Mouse (Mus musculus) neural tube, embryonic 11.5 days (tissue): ENCODE data around the gene Dntt. TPM values are rescaled to one million over a fixed set of nuclear protein-coding genes. Genes with fewer than 3 reads are reported as not detected.

Source experiments
- ATAC-seq: fragments of 200-750 bp; cut with Nextera tagmentation; 2 replicates; pipeline ENCODE4 v1.8.0; 2017; ENCODE audit warnings: moderate number of reproducible peaks, mild to moderate bottlenecking, moderate TSS enrichment, moderate library complexity; ENCODE audit not compliant: insufficient read depth, low FRiP score, low TSS enrichment
- DNase-seq: peaks from one replicate; pipeline ENCODE4 v3.0.0-alpha.2; 2015; ENCODE audit warnings: low spot score
- H3K27ac ChIP-seq: fragments of 300-500 bp; sonication (generic); 2 replicates; pipeline ENCODE4 v1.5.1; 2014; ENCODE audit warnings: low read depth, mild to moderate bottlenecking, low read length
- H3K27me3 ChIP-seq: fragments of 300-500 bp; sonication (generic); 2 replicates; pipeline ENCODE4 v1.6.1; 2014; ENCODE audit warnings: mild to moderate bottlenecking, low read length, mixed read lengths; ENCODE audit not compliant: control insufficient read depth, insufficient read depth
- H3K36me3 ChIP-seq: fragments of 300-500 bp; sonication (generic); 2 replicates; pipeline ENCODE4 v1.6.1; 2014; ENCODE audit warnings: mild to moderate bottlenecking, low read length, moderate library complexity, mixed read lengths; ENCODE audit not compliant: control insufficient read depth, insufficient read depth
- H3K4me1 ChIP-seq: fragments of 300-500 bp; sonication (generic); 2 replicates; pipeline ENCODE4 v1.6.1; 2014; ENCODE audit warnings: low read length, mixed read lengths; ENCODE audit not compliant: control insufficient read depth, insufficient read depth
- H3K4me2 ChIP-seq: fragments of 300-500 bp; sonication (generic); 2 replicates; pipeline ENCODE4 v1.6.1; 2014; ENCODE audit warnings: low read depth, mild to moderate bottlenecking, moderate library complexity
- H3K4me3 ChIP-seq: fragments of 300-500 bp; sonication (generic); 2 replicates; pipeline ENCODE4 v1.5.1; 2014; ENCODE audit warnings: low read depth, low read length
- H3K9ac ChIP-seq: fragments of 300-500 bp; sonication (generic); 2 replicates; pipeline ENCODE4 v1.6.1; 2014; ENCODE audit warnings: mild to moderate bottlenecking, low read length
- H3K9me3 ChIP-seq: fragments of 300-500 bp; sonication (generic); 2 replicates; pipeline ENCODE4 v1.6.1; 2016; ENCODE audit warnings: low read length; ENCODE audit not compliant: control insufficient read depth
- WGBS: fragments of 180-500 bp; shearing (Covaris S2); extraction: QIAGEN DNeasy Blood & Tissue Kit; methylation state at CpG from one replicate; pipeline ENCODE4 v1.1.7; 2014; 5-methylcytosine and 5-hydroxymethylcytosine counted together
- polyA plus RNA-seq: library from polyadenylated mRNA; unstranded; fragments of >200 nt; fragmentation: Nextera tagmentation; extraction: Ambion mirVana; gene quantifications from 2 replicates; pipeline ENCODE4 v1.2.1, GENCODE M21; 2014

The Dntt gene
- polyA plus RNA-seq, 1 experiment from 2014 or later: 0.17 TPM

- Histone ChIP-seq H3K27me3 (no peaks in the 10 kb centered on the region), H3K4me1 (no peaks in the 10 kb centered on the region), H3K9me3 (no peaks in the 10 kb centered on the region), H3K4me3 (no peak overlapping the region), H3K27ac (no peak overlapping the region), H3K4me2 (no peak overlapping the region), H3K9ac (no peak overlapping the region), H3K36me3 (no peaks in the 10 kb centered on the region)
- ATAC-seq (no peak), DNase-seq (no peak)
- 79% methylated on average over 3 of the region's 3 CpGs for WGBS
These were observed 8.5 kb upstream of the Dntt start for GRCm38 (mm10) chr19:41020537-41020936.

- H3K4me3 ChIP-seq: no peak overlapping the region
- no peaks in the 10 kb centered on the region for H3K4me1 ChIP-seq
- DNase-seq: no peak
- no peak overlapping the region for H3K27ac ChIP-seq
- no peak overlapping the region for H3K4me2 ChIP-seq
- H3K27me3 ChIP-seq: no peaks in the 10 kb centered on the region
- WGBS: 84% methylated on average over 4 of the region's 4 CpGs
- ATAC-seq: no peak
- H3K9ac ChIP-seq: no peak overlapping the region
- H3K9me3 ChIP-seq: no peaks in the 10 kb centered on the region
- H3K36me3 ChIP-seq: no peaks in the 10 kb centered on the region
These were observed 6.8 kb upstream of the Dntt start for GRCm38 (mm10) chr19:41022244-41022643.

- H3K4me2 ChIP-seq: no peak overlapping the region
- ATAC-seq (no peak), DNase-seq (no peak)
- H3K9me3 ChIP-seq: no peaks in the 10 kb centered on the region
- H3K36me3 ChIP-seq: no peaks in the 10 kb centered on the region
- 87% methylated on average over 8 of the region's 8 CpGs for WGBS
- no peak overlapping the region for H3K27ac ChIP-seq
- H3K4me1 ChIP-seq: no peaks in the 10 kb centered on the region
- H3K4me3 ChIP-seq: no peak overlapping the region
- no peak overlapping the region for H3K9ac ChIP-seq
- no peaks in the 10 kb centered on the region for H3K27me3 ChIP-seq
These were observed 2.5 kb upstream of the Dntt start for GRCm38 (mm10) chr19:41026551-41026950.

GRCm38 (mm10) chr19:41027024-41027423 lies 2.1 kb upstream of the Dntt start:
- Histone ChIP-seq H3K4me3 (no peak overlapping the region), H3K9ac (no peak overlapping the region), H3K9me3 (no peaks in the 10 kb centered on the region), H3K27ac (no peak overlapping the region), H3K27me3 (no peaks in the 10 kb centered on the region), H3K36me3 (no peaks in the 10 kb centered on the region), H3K4me2 (no peak overlapping the region), H3K4me1 (no peaks in the 10 kb centered on the region)
- no peak for DNase-seq
- 91% methylated on average over 5 of the region's 5 CpGs for WGBS
- ATAC-seq: no peak

- ATAC-seq (no peak), DNase-seq (no peak)
- no peaks in the 10 kb centered on the region for H3K9me3 ChIP-seq
- WGBS: 94% methylated on average over 9 of the region's 9 CpGs
- no peak overlapping the region for H3K27ac ChIP-seq
- H3K4me3 ChIP-seq: no peak overlapping the region
- H3K9ac ChIP-seq: no peak overlapping the region
- no peak overlapping the region for H3K4me2 ChIP-seq
- H3K36me3 ChIP-seq: no peaks in the 10 kb centered on the region
- no peaks in the 10 kb centered on the region for H3K4me1 ChIP-seq
- no peaks in the 10 kb centered on the region for H3K27me3 ChIP-seq
These were observed 1.5 kb upstream of the Dntt start for GRCm38 (mm10) chr19:41027601-41028000.

GRCm38 (mm10) chr19:41030161-41030560 lies 1.1 kb downstream of the Dntt start:
- whole genome bisulfite sequencing: 46% methylated on average over 6 of the region's 6 CpGs
- Histone ChIP-seq H3K4me1 (no peaks in the 10 kb centered on the region), H3K4me3 (no peak overlapping the region), H3K9me3 (no peaks in the 10 kb centered on the region), H3K36me3 (no peaks in the 10 kb centered on the region), H3K4me2 (no peak overlapping the region), H3K27ac (no peak overlapping the region), H3K27me3 (no peaks in the 10 kb centered on the region), H3K9ac (no peak overlapping the region)
- DNase-seq (no peak), ATAC-seq (no peak)

GRCm38 (mm10) chr19:41031009-41031408 lies 1.9 kb downstream of the Dntt start:
- DNase-seq (no peak), ATAC-seq (no peak)

GRCm38 (mm10) chr19:41031869-41032268 lies 2.8 kb downstream of the Dntt start:
- DNase-seq (no peak), ATAC-seq (no peak)
- WGBS: 81% methylated on average over 6 of the region's 6 CpGs

More at GRCm38 (mm10) chr19:41031009-41031408, 1.9 kb downstream of the Dntt start:
- Histone ChIP-seq H3K4me1 (no peaks in the 10 kb centered on the region), H3K9me3 (no peaks in the 10 kb centered on the region), H3K4me3 (no peak overlapping the region), H3K27me3 (no peaks in the 10 kb centered on the region), H3K4me2 (no peak overlapping the region), H3K36me3 (no peaks in the 10 kb centered on the region), H3K27ac (no peak overlapping the region), H3K9ac (no peak overlapping the region)
- 76% methylated on average over 11 of the region's 11 CpGs for WGBS

GRCm38 (mm10) chr19:41035809-41036551 lies 6.9 kb downstream of the Dntt start:
- Histone ChIP-seq H3K4me1 (no peaks in the 10 kb centered on the region), H3K27me3 (no peaks in the 10 kb centered on the region), H3K36me3 (no peaks in the 10 kb centered on the region), H3K4me3 (no peak overlapping the region), H3K9me3 (no peaks in the 10 kb centered on the region), H3K4me2 (no peak overlapping the region), H3K27ac (no peak overlapping the region), H3K9ac (no peak overlapping the region)
- WGBS: 90% methylated on average over 4 of the region's 4 CpGs
- ATAC-seq (no peak), DNase-seq (no peak)

More at GRCm38 (mm10) chr19:41031869-41032268, 2.8 kb downstream of the Dntt start:
- Histone ChIP-seq H3K4me2 (no peak overlapping the region), H3K4me1 (no peaks in the 10 kb centered on the region), H3K36me3 (no peaks in the 10 kb centered on the region), H3K9ac (no peak overlapping the region), H3K4me3 (no peak overlapping the region), H3K27me3 (no peaks in the 10 kb centered on the region), H3K9me3 (no peaks in the 10 kb centered on the region), H3K27ac (no peak overlapping the region)
